Mouse (Mus musculus) heart, adult 18-20 months (tissue): Measurements from ENCODE around the gene Znhit6. TPM values are rescaled to one million over a fixed set of nuclear protein-coding genes. Genes with fewer than 3 reads are reported as not detected.

Experiments
- DNase-seq, 2 experiments: peaks; one replicate each; pipeline ENCODE4 v3.0.0; 2021 to 2022; ENCODE audit warnings: mixed read lengths in 1 of 2
- long read RNA-seq, 2 experiments: library from polyadenylated mRNA; stranded (forward); transcript quantifications; one replicate each; pipeline ENCODE4 v2.0.0; 2021
- total RNA-seq, 2 experiments: library from RNA; stranded (reverse); gene quantifications; 2 replicates each; pipeline ENCODE4 v1.2.3; 2021

Znhit6 gene
- 10 to 100 TPM; 12.8 to 16.0 TPM for total RNA-seq
- long read RNA-seq, experiment 1, transcript Znhit6-201 (10 exons, 2,339 nt): major isoform, 8 of 16 reads
- long read RNA-seq, experiment 1, partial matches to known transcripts: 6 of 16 reads
- long read RNA-seq, experiment 1, other reads (novel, unspliced or antisense): 1 of 16 reads
- long read RNA-seq, experiment 2, transcript Znhit6-206 (11 exons, 1,127 nt): major isoform, 5 of 16 reads
- long read RNA-seq, experiment 2, partial matches to known transcripts: 5 of 16 reads
- long read RNA-seq, experiment 2, other reads (novel, unspliced or antisense): 3 of 16 reads

- DNase-seq: peak; percentile 94
Observed at GRCm38 (mm10) chr3:145575743-145576481, at the start of gene Znhit6. TSS of gene Znhit6 (plus strand) at chr3:145576205.

GRCm38 (mm10) chr3:145537870-145538269, 38.1 kb upstream of the Znhit6 start:
- no peak for DNase-seq

- DNase-seq: no peak
Observed at GRCm38 (mm10) chr3:145548441-145549415, 27.3 kb upstream of the Znhit6 start.

- no peak for DNase-seq
Observed at GRCm38 (mm10) chr3:145550216-145550615, 25.8 kb upstream of the Znhit6 start.

- DNase-seq: no peak
Observed at GRCm38 (mm10) chr3:145554388-145554787, 21.6 kb upstream of the Znhit6 start.

GRCm38 (mm10) chr3:145556206-145556605, 19.8 kb upstream of the Znhit6 start:
- no peak for DNase-seq

GRCm38 (mm10) chr3:145559675-145560074, 16.3 kb upstream of the Znhit6 start:
- DNase-seq: no peak

- DNase-seq: no peak
Observed at GRCm38 (mm10) chr3:145560117-145560516, 15.9 kb upstream of the Znhit6 start.

- DNase-seq: no peak
Observed at GRCm38 (mm10) chr3:145574468-145574867, 1.5 kb upstream of the Znhit6 start.

GRCm38 (mm10) chr3:145575340-145575739, 665 bp upstream of the Znhit6 start:
- DNase-seq: no peak

GRCm38 (mm10) chr3:145576482-145576822, 447 bp downstream of the Znhit6 start:
- no peak for DNase-seq

GRCm38 (mm10) chr3:145576876-145577275, 871 bp downstream of the Znhit6 start:
- no peak for DNase-seq

- no peak for DNase-seq
Observed at GRCm38 (mm10) chr3:145583043-145583442, 7.0 kb downstream of the Znhit6 start.

GRCm38 (mm10) chr3:145583522-145584200, 7.7 kb downstream of the Znhit6 start:
- no peak for DNase-seq

GRCm38 (mm10) chr3:145590562-145590961, 14.6 kb downstream of the Znhit6 start:
- no peak for DNase-seq

GRCm38 (mm10) chr3:145591841-145592542, 16.0 kb downstream of the Znhit6 start:
- no peak for DNase-seq

- DNase-seq: no peak
Observed at GRCm38 (mm10) chr3:145595354-145595753, 19.3 kb downstream of the Znhit6 start.

GRCm38 (mm10) chr3:145599059-145599458, 23.1 kb downstream of the Znhit6 start:
- DNase-seq: no peak

- no peak for DNase-seq
Observed at GRCm38 (mm10) chr3:145600801-145601200, 24.8 kb downstream of the Znhit6 start.

GRCm38 (mm10) chr3:145601345-145601744, 25.3 kb downstream of the Znhit6 start:
- DNase-seq: no peak
